8 mouse cellular contexts compared by ENCODE assay signal in the genomic region with DNA sequence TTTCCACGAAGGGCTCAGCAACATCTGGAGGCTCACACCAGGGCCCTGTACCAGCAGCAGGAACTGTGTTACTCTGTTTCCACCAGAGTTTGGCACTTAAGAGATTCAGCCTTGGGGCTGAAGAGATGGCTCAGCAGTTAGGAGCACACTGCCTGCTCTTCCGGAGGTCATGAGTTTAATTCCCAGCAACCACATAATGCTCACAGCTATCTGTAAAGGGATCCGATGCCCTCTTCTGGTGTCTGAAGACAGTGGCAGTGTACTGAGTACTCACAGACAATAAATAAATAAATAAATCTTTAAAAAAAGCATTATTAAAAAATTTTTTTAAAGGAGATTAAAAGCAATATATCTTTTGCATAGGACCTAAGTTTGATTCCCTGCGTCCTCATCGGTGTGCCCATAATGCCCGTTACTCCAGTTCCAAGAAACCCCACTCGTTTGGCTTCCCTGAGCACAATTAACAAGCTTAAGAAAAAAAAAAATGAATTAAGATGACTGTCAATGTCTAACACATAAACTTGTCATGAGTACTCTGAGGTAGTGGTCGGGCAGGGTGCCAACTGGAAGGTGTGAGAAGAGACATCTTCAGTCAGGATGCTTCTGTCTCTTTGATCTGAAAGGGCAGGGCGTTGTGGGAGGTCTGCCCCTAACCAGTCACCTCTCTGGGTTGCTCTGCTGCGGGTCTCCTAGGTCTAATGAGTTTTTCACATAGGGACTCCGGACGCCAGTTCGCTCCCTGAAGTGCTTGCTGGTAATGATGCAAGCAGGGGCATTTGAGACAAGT. TPM values are rescaled to one million over a fixed set of nuclear protein-coding genes. Genes with fewer than 3 reads are reported as not detected.
A peak's percentile ranks its signal among the peaks of the same experiment; 100 is the strongest.
DNase-seq lines count a peak whose midpoint lies in the region; ATAC-seq and TF ChIP-seq lines count a peak whose summit lies in the region.

No protein-coding gene starts in this region.

- no peak for TF ChIP-seq CTCF in spleen, adult 2 months (IDR thresholded peaks at IDR 0.05; ENCODE audit: extremely low read depth, insufficient read depth, insufficient read length, insufficient replicate concordance)

- no peaks in the 10 kb centered on the region for H3K36me3 ChIP-seq in spleen, adult 2 months (ENCODE audit: control insufficient read depth, insufficient read depth, low read length)
- H3K36me3 ChIP-seq in forebrain, embryonic 13.5 days (ENCODE audit: poor library complexity, severe bottlenecking), result no peaks in the 10 kb centered on the region; the same call in 1 of the 2 replicates
- H3K36me3 ChIP-seq in limb, embryonic 14.5 days (ENCODE audit: control insufficient read depth, insufficient read depth, low read length), result no peaks in the 10 kb centered on the region
- no peaks in the 10 kb centered on the region for H3K36me3 ChIP-seq in neural tube, embryonic 15.5 days

- no peaks in the 10 kb centered on the region for H3K27me3 ChIP-seq in spleen, adult 2 months (ENCODE audit: control insufficient read depth, insufficient read depth, low read length)
- no peaks in the 10 kb centered on the region for H3K27me3 ChIP-seq in forebrain, embryonic 13.5 days
- H3K27me3 ChIP-seq in limb, embryonic 14.5 days (ENCODE audit: control insufficient read depth, insufficient read depth, low read length), result no peaks in the 10 kb centered on the region
- H3K27me3 ChIP-seq in neural tube, embryonic 15.5 days (replicated peaks), result no peaks in the 10 kb centered on the region

- no peak for ATAC-seq in forebrain, embryonic 13.5 days
- ATAC-seq in limb, embryonic 14.5 days (ENCODE audit: low FRiP score, low read depth), result no peak
- ATAC-seq in neural tube, embryonic 15.5 days (ENCODE audit: low FRiP score), result no peak

- peak overlapping the region; percentile 89 for H3K9ac ChIP-seq in forebrain, embryonic 13.5 days
- peak overlapping the region; percentile 79 for H3K9ac ChIP-seq in limb, embryonic 14.5 days (ENCODE audit: low read depth, low read length, severe bottlenecking)
- H3K9ac ChIP-seq in neural tube, embryonic 15.5 days (replicated peaks), result peak overlapping the region; percentile 65

- H3K27ac ChIP-seq in spleen, adult 2 months (ENCODE audit: insufficient read depth, low read length), result peak overlapping the region; percentile 83
- peak overlapping the region; percentile 70 for H3K27ac ChIP-seq in forebrain, embryonic 13.5 days
- 0 out of 2 replicates have a peak overlapping the region, but pooled peaks have one; percentile 33 for H3K27ac ChIP-seq in limb, embryonic 14.5 days (replicated peaks; ENCODE audit: low read depth, low read length)
- peak overlapping the region; percentile 91 for H3K27ac ChIP-seq in neural tube, embryonic 15.5 days (replicated peaks)

- WGBS in spleen, adult 2 months, result 14% methylated on average over 13 of the region's 13 CpGs
- WGBS in forebrain, embryonic 13.5 days, result 13% methylated on average over 13 of the region's 13 CpGs
- WGBS in limb, embryonic 14.5 days, result 9% methylated on average over 13 of the region's 13 CpGs
- 11% methylated on average over 13 of the region's 13 CpGs for WGBS in neural tube, embryonic 15.5 days

- no peak; the same call in 1 of the 2 replicates for TF ChIP-seq POLR2A in spleen, adult 2 months (IDR thresholded peaks at IDR 0.05; ENCODE audit: low read depth, low read length)
- TF ChIP-seq POLR2A in limb, embryonic 14.5 days (IDR thresholded peaks at IDR 0.05; ENCODE audit: borderline replicate concordance, extremely low read depth, insufficient read depth, insufficient read length), result no peak

- peak overlapping the region; percentile 87 for H3K4me3 ChIP-seq in spleen, adult 2 months (ENCODE audit: extremely low read depth, insufficient read depth, insufficient read length)
- peak overlapping the region; percentile 92 for H3K4me3 ChIP-seq in forebrain, embryonic 13.5 days
- H3K4me3 ChIP-seq in limb, embryonic 14.5 days (replicated peaks; ENCODE audit: low read length), result peak overlapping the region; percentile 77
- peak overlapping the region; percentile 67 for H3K4me3 ChIP-seq in neural tube, embryonic 15.5 days (replicated peaks)

- no peaks in the 10 kb centered on the region for H3K9me3 ChIP-seq in forebrain, embryonic 13.5 days (replicated peaks)
- H3K9me3 ChIP-seq in limb, embryonic 14.5 days (ENCODE audit: control insufficient read depth, low read length), result no peaks in the 10 kb centered on the region
- H3K9me3 ChIP-seq in neural tube, embryonic 15.5 days (replicated peaks), result no peaks in the 10 kb centered on the region

- 0 out of 2 replicates have a peak, but pooled peaks cover 3% of the 10 kb centered on the region for H3K4me1 ChIP-seq in spleen, adult 2 months (ENCODE audit: control insufficient read depth, insufficient read depth, insufficient read length)
- peaks cover 53% of the 10 kb centered on the region for H3K4me1 ChIP-seq in forebrain, embryonic 13.5 days
- H3K4me1 ChIP-seq in limb, embryonic 14.5 days (ENCODE audit: control insufficient read depth, insufficient read depth, low read length), result peaks cover 18% of the 10 kb centered on the region
- peaks cover 56% of the 10 kb centered on the region for H3K4me1 ChIP-seq in neural tube, embryonic 15.5 days

- H3K4me2 ChIP-seq in forebrain, embryonic 13.5 days, result peak overlapping the region; percentile 92
- peak overlapping the region; percentile 83 for H3K4me2 ChIP-seq in limb, embryonic 14.5 days (replicated peaks; ENCODE audit: low read depth, low read length, severe bottlenecking)
- H3K4me2 ChIP-seq in neural tube, embryonic 15.5 days, result peak overlapping the region; percentile 94

- peak; percentile 31 for DNase-seq in embryo, embryonic 10.5 days (ENCODE audit: low spot score)
- DNase-seq in embryo, embryonic 11 days, result no peak
- peak in 1 of 2 experiments; percentile 68 for DNase-seq in spleen, adult 2 months (ENCODE audit: low read depth in 1 of 2, low spot score in 2 of 2)
- DNase-seq in spleen, adult 18-20 months, result no peak
- DNase-seq in limb, embryonic 14.5 days (ENCODE audit: low spot score), result no peak
- DNase-seq in yolk sac, embryonic 10.5 days (ENCODE audit: low spot score), result no peak

RNA-seq across cellular contexts. Expression of a gene that starts 0.6 kb away (rescaled TPM):
- 4.5 and 6.0 TPM in 2 replicates for polyA plus RNA-seq in spleen, adult 2 months (2012; rRNA removed)
- polyA plus RNA-seq in forebrain, embryonic 13.5 days (2015; fragmentation: Nextera tagmentation; extraction: Ambion mirVana), result 15.1 and 18.1 TPM in 2 replicates
- polyA plus RNA-seq in limb, embryonic 14.5 days (2012; rRNA removed), result 8.6 and 8.8 TPM in 2 replicates
- polyA plus RNA-seq in limb, embryonic 14.5 days (2014; fragmentation: Nextera tagmentation; extraction: Ambion mirVana), result 11.9 and 13.3 TPM in 2 replicates
- 14.9 and 15.3 TPM in 2 replicates for polyA plus RNA-seq in neural tube, embryonic 15.5 days (2015; fragmentation: Nextera tagmentation; extraction: Ambion mirVana)

RNA-seq across cellular contexts. Expression of a gene that starts 2.2 kb away (rescaled TPM):
- 9.6 and 14.9 TPM in 2 replicates for polyA plus RNA-seq in spleen, adult 2 months (2012; rRNA removed)
- 221 and 227 TPM in 2 replicates for polyA plus RNA-seq in forebrain, embryonic 13.5 days (2015; fragmentation: Nextera tagmentation; extraction: Ambion mirVana)
- 25.0 and 35.7 TPM in 2 replicates for polyA plus RNA-seq in limb, embryonic 14.5 days (2012; rRNA removed)
- 79.1 and 80.0 TPM in 2 replicates for polyA plus RNA-seq in limb, embryonic 14.5 days (2014; fragmentation: Nextera tagmentation; extraction: Ambion mirVana)
- polyA plus RNA-seq in neural tube, embryonic 15.5 days (2015; fragmentation: Nextera tagmentation; extraction: Ambion mirVana), result 286 and 340 TPM in 2 replicates

Comparison
In these comparisons a context has a peak if more than half of its experiments do, and no peak if none do; other contexts are left out.
1. H3K27ac ChIP-seq: peak in every context shown above with its lines; median percentile 91 in neural tube, embryonic 15.5 days; 83 in spleen, adult 2 months; 70 in forebrain, embryonic 13.5 days; 33 in limb, embryonic 14.5 days.